Mouse (Mus musculus): ENCODE results near the gene Tex11.

- TF ChIP-seq CTCF (IDR thresholded peaks at IDR 0.05; ENCODE audit: low read depth) (no peak), EP300 (IDR thresholded peaks at IDR 0.05; ENCODE audit: low read depth) (no peak)
These were observed 261.5 kb downstream of the Tex11 start for GRCm38 (mm10) chrX:100797851-100798527.
